Mouse (Mus musculus): ENCODE results near the gene Tmprss7. TPM values are rescaled to one million over a fixed set of nuclear protein-coding genes. Genes with fewer than 3 reads are reported as not detected.

The Tmprss7 gene
- total RNA-seq, 1 experiment from 2014 or later: 0.73 TPM

- no peak for ATAC-seq (replicated peaks; ENCODE audit: low read depth, poor library complexity, severe bottlenecking)
These were observed 61.0 kb downstream of the Tmprss7 start for GRCm38 (mm10) chr16:45632420-45632819.

DNA sequence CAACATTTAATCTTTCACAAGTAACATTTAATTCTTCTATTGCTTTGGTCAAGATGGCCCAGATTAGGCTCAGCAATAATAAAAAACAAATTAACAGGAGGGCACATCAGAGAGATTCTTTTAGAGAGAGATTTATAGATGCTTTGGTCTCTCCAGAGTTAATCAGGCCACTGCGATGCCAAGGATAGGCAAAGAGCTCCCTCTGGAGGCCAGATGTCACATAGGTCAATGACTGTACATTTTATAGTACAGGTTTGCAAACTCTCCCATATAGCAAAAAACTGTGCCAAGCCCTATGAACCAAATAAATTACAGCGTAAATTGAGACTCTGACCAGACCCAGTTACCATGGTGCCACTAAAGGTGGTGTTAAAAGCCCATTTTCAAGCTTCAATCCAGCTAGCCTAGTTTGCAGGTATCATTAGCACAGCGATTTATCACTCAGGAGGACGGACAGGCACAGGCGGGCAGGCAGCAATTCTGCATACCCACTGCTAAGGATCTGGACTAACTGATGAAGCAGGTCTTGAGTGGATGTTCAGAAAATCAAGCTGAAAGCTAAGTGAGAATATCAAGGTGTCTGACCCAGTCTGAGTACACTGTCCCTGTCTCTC, 63.0 kb downstream of the Tmprss7 start:
- peak; percentile 97 for ATAC-seq (replicated peaks; ENCODE audit: low read depth, poor library complexity, severe bottlenecking)

- no peak for ATAC-seq (replicated peaks; ENCODE audit: low read depth, poor library complexity, severe bottlenecking)
These were observed 63.9 kb downstream of the Tmprss7 start for GRCm38 (mm10) chr16:45629497-45630105.

GRCm38 (mm10) chr16:45625342-45625741, 68.1 kb downstream of the Tmprss7 start:
- ATAC-seq (replicated peaks; ENCODE audit: low read depth, poor library complexity, severe bottlenecking): no peak

GRCm38 (mm10) chr16:45624791-45625190, 68.7 kb downstream of the Tmprss7 start:
- ATAC-seq (replicated peaks; ENCODE audit: low read depth, poor library complexity, severe bottlenecking): peak; percentile 41

DNA sequence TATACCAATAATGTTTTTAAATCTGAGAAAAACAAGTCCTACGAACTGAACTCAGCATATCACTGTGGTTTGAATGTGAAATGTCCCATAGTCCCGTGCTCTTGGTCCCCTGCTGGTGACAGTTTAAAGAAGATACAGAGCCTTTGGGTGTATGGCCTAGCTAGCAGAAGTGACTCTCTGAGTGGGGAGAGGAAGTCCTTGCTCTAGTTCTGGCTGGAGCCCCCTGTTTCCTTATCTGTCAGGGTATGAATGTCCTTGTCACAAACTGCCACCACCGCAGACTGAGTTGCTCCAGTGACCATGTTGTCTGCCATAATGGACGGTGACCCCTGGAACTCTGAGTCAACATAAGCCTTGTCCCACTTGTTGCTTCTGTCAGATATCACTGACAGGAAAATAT, 70.2 kb downstream of the Tmprss7 start:
- peak; percentile 90 for ATAC-seq (replicated peaks; ENCODE audit: low read depth, poor library complexity, severe bottlenecking)

- no peak for ATAC-seq (replicated peaks; ENCODE audit: low read depth, poor library complexity, severe bottlenecking)
These were observed 73.6 kb downstream of the Tmprss7 start for GRCm38 (mm10) chr16:45619751-45620375.

- peak; percentile 30; the same call in 1 of the 2 replicates for ATAC-seq (replicated peaks; ENCODE audit: low read depth, poor library complexity, severe bottlenecking)
These were observed 77.5 kb downstream of the Tmprss7 start for GRCm38 (mm10) chr16:45615944-45616343.

GRCm38 (mm10) chr16:45613247-45613646, 80.2 kb downstream of the Tmprss7 start:
- ATAC-seq (replicated peaks; ENCODE audit: low read depth, poor library complexity, severe bottlenecking): no peak

DNA sequence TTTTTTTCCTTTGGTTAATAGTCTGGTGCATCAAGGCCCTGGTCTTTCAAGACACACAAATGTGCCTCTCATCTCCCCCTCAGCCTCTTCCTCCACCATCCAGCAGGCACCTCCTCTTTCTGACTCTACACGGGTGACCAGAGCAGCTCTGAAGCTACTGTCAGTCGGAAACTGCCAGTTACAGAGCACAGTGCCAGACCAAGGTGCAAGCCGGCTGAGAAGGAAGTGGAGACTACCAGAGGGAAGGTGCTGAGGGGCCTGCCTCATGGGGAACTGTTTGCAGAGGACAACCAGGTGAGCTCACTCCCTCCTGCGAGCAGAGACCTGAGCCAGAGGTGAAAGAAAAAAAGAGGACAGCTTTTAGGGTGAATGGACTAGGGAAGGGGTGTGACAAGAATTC, 83.2 kb downstream of the Tmprss7 start, which contains the start of gene Gcsam:
Gene Gcsam, plus strand, starts transcription at position 114 of the 400 bp plus-strand sequence.
- ATAC-seq (replicated peaks; ENCODE audit: low read depth, poor library complexity, severe bottlenecking): peak; percentile 55

DNA sequence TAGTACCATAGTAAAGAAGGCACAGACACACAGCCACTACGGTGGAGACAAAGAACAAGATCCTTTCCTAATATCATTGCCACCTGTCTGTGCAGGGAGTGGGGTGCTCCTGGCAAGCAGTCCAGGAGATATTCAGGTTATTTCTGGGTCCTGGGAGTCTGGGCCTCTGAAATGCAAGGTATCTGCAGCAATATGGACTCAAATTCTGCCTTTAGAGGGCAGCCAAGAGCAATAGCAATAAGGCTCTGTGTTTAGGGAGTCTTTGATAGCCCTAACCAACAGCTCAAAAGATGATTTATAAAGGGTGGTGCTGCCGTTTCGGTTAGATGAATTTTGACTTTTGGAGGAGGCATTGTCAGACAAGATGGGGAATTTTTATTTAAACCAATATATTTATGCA, 84.2 kb downstream of the Tmprss7 start:
- ATAC-seq (replicated peaks; ENCODE audit: low read depth, poor library complexity, severe bottlenecking): peak; percentile 87

- ATAC-seq (replicated peaks; ENCODE audit: low read depth, poor library complexity, severe bottlenecking): peak; percentile 53
These were observed 84.9 kb downstream of the Tmprss7 start for GRCm38 (mm10) chr16:45608481-45608954.

Other genes starting within 250 kb of the Tmprss7 start
- not detected in 2 replicates for gene Gm609, start 200.7 kb downstream of the Tmprss7 start, total RNA-seq (2017)
- not detected in 2 replicates for gene Gm17783, start 161.6 kb downstream of the Tmprss7 start, total RNA-seq (2017)
- not detected in 2 replicates for gene Slc9c1, start 158.3 kb downstream of the Tmprss7 start, total RNA-seq (2017)
- gene Gcsam, start 83.3 kb downstream of the Tmprss7 start, total RNA-seq (2017): 1.2 and 1.7 TPM in 2 replicates
- gene BC016579, start 39.6 kb downstream of the Tmprss7 start, total RNA-seq (2017): 0.29 and 1.2 TPM in 2 replicates
- gene Tagln3, start 30.9 kb upstream of the Tmprss7 start, total RNA-seq (2017): 1.4 TPM in 1 of 2 replicates, not detected in the other
- 20.0 and 26.3 TPM in 2 replicates for gene Abhd10, start 49.3 kb upstream of the Tmprss7 start, total RNA-seq (2017)

Data from common myeloid progenitor, adult 5-6 weeks (primary cell).